Mouse (Mus musculus): ENCODE measurements around the gene Sephs1.

- TF ChIP-seq EP300 (IDR thresholded peaks at IDR 0.05; ENCODE audit: low read depth) = no peak
- TF ChIP-seq CTCF (IDR thresholded peaks at IDR 0.05; ENCODE audit: low read depth) = no peak
Observed at GRCm38 (mm10) chr2:4883009-4883704, 1.8 kb downstream of the Sephs1 start.
